Mouse (Mus musculus): ENCODE measurements around the gene Oas1f.
"Not testable (repeated sequence)": the region's sequence is repeated elsewhere in the genome, so short reads cannot be mapped to it uniquely, and the experiment has no call there.

DNA sequence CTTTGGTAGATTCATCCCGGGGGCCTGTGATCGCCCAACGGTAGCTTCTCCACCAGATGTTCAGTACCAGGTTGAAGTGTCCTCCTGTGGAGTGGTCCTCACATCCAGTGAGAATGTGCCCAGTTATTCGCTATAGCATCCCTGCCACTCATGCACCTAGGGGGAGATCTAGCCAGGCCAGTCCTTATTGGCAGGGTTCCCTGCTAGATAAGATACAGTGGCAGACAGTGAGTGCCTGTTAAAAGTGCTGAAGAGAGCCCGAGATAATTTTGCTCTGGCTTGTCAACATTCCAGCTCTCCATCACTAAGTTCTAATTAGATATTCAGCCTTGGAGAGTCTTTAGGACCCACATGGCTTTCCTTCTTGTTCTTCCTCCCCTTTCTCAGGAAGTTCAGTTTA is 49.0 kb upstream of the Oas1f start:
- not testable (repeated sequence) for TF ChIP-seq POLR2A (IDR thresholded peaks at IDR 0.05; ENCODE audit: low read depth, low read length); CTCF (IDR thresholded peaks at IDR 0.05; ENCODE audit: extremely low read depth, insufficient read depth, insufficient read length, insufficient replicate concordance)
